Comparison of ENCODE assay signal across 8 mouse cellular contexts in genomic region chr17:86437516-86438277, GRCm38 (mm10).
DNase-seq lines count a peak whose midpoint lies in the region; ATAC-seq and TF ChIP-seq lines count a peak whose summit lies in the region.

No protein-coding gene starts in this region.

- H3ac ChIP-seq in myocyte (ENCODE audit: control insufficient read depth, insufficient read length) = no peak overlapping the region

- ATAC-seq in megakaryocyte-erythroid progenitor cell, adult 5-6 weeks (replicated peaks; ENCODE audit: low FRiP score, low TSS enrichment, poor library complexity, severe bottlenecking) = no peak

- no peaks in the 10 kb centered on the region for H3K36me3 ChIP-seq in myocyte (ENCODE audit: control insufficient read depth, insufficient read depth)

- peak; percentile 50 to 69 for DNase-seq in layer of hippocampus, adult 18-20 months (ENCODE audit: low spot score in 2 of 2)
- no peak for DNase-seq in layer of hippocampus, adult 9-10 months (ENCODE audit: low spot score)
- peak; percentile 53 to 57 for DNase-seq in cerebellum, postnatal 36 days
- DNase-seq in heart, postnatal 4 days = peak; percentile 65
- DNase-seq in thymus, postnatal 25 days = peak; percentile 80
- no peak for DNase-seq in kidney, adult 11 months

- no peak overlapping the region for H3K4me3 ChIP-seq in myocyte

- no peaks in the 10 kb centered on the region for H3K79me2 ChIP-seq in myocyte (ENCODE audit: control insufficient read depth, insufficient read depth)

- no peaks in the 10 kb centered on the region for H3K27me3 ChIP-seq in myocyte (ENCODE audit: control insufficient read depth, insufficient read depth, insufficient read length)

- no peak for TF ChIP-seq POLR2A in myocyte (IDR thresholded peaks at IDR 0.05; ENCODE audit: insufficient read length, low read depth)

- peak overlapping the region; percentile 18 for H3K4me2 ChIP-seq in myocyte (ENCODE audit: low read depth)

TF ChIP-seq in myocyte, 11 proteins besides CTCF, POLR2A, EP300 and RAD21:
- no peak for TF ChIP-seq POLR2AphosphoS2 (IDR thresholded peaks at IDR 0.05; ENCODE audit: insufficient read length, low read depth)
- no peak for TF ChIP-seq CEBPB (IDR thresholded peaks at IDR 0.05; ENCODE audit: insufficient read depth, poor library complexity, severe bottlenecking)
- TF ChIP-seq USF1 (IDR thresholded peaks at IDR 0.05; ENCODE audit: low read depth) = no peak
- TF ChIP-seq TCF3 (IDR thresholded peaks at IDR 0.05; ENCODE audit: insufficient read length, low read depth) = no peak
- TF ChIP-seq MYOD1 (IDR thresholded peaks at IDR 0.05; ENCODE audit: control insufficient read depth in 1 of 3, insufficient read length in 2 of 3, low read depth in 2 of 3) = no peak
- no peak for TF ChIP-seq SRF (IDR thresholded peaks at IDR 0.05; ENCODE audit: control insufficient read depth, insufficient read length, low read depth)
- no peak for TF ChIP-seq MAX (IDR thresholded peaks at IDR 0.05; ENCODE audit: low read depth)
- TF ChIP-seq MYOG (IDR thresholded peaks at IDR 0.05; ENCODE audit: control insufficient read depth in 1 of 3, insufficient read depth in 1 of 3, insufficient read length in 2 of 3, low read depth in 2 of 3) = no peak
- TF ChIP-seq E2F4 (IDR thresholded peaks at IDR 0.05; ENCODE audit: insufficient read depth) = no peak
- no peak for TF ChIP-seq REST (IDR thresholded peaks at IDR 0.05; ENCODE audit: insufficient read depth, insufficient read length)
- no peak for TF ChIP-seq TCF12 (IDR thresholded peaks at IDR 0.05; ENCODE audit: insufficient read depth, poor library complexity, severe bottlenecking)
TF ChIP-seq in myocyte: peak in this region for 0.

Comparison
In these comparisons a context has a peak if more than half of its experiments do, and no peak if none do; other contexts are left out.
1. DNase-seq: peak in layer of hippocampus, adult 18-20 months (2 of 2), cerebellum, postnatal 36 days (2 of 2), heart, postnatal 4 days (single experiment) and thymus, postnatal 25 days (single experiment); none in layer of hippocampus, adult 9-10 months (single experiment) and kidney, adult 11 months (single experiment).